Mouse (Mus musculus) ES-CJ7 (cell line): ENCODE data around the gene Kank1.

Experiments used
- DNase-seq: peaks from one replicate; pipeline ENCODE4 v3.0.0; 2011; ENCODE audit warnings: low read depth, low spot score

Kank1 gene

GRCm38 (mm10) chr19:25366620-25367019, 129.8 kb downstream of the Kank1 start:
- DNase-seq, result no peak

GRCm38 (mm10) chr19:25370428-25370827, 133.7 kb downstream of the Kank1 start:
- no peak for DNase-seq

- DNase-seq, result no peak
Measured at GRCm38 (mm10) chr19:25372794-25373193, 136.0 kb downstream of the Kank1 start.

- DNase-seq, result peak; percentile 24
Measured at GRCm38 (mm10) chr19:25373594-25373993, 136.8 kb downstream of the Kank1 start.

GRCm38 (mm10) chr19:25374191-25374590, 137.4 kb downstream of the Kank1 start:
- DNase-seq, result no peak

- peak; percentile 64 for DNase-seq
Measured at GRCm38 (mm10) chr19:25374926-25375325, 138.2 kb downstream of the Kank1 start.

GRCm38 (mm10) chr19:25376871-25377270, 140.1 kb downstream of the Kank1 start:
- DNase-seq, result no peak

- DNase-seq, result no peak
Measured at GRCm38 (mm10) chr19:25380675-25381074, 143.9 kb downstream of the Kank1 start.

- DNase-seq, result no peak
Measured at GRCm38 (mm10) chr19:25381972-25382371, 145.2 kb downstream of the Kank1 start.

GRCm38 (mm10) chr19:25382494-25382893, 145.7 kb downstream of the Kank1 start:
- DNase-seq, result no peak

GRCm38 (mm10) chr19:25383386-25384146, 146.8 kb downstream of the Kank1 start:
- DNase-seq, result no peak

- no peak for DNase-seq
Measured at GRCm38 (mm10) chr19:25385981-25386380, 149.2 kb downstream of the Kank1 start.

- no peak for DNase-seq
Measured at GRCm38 (mm10) chr19:25386679-25387470, 150.1 kb downstream of the Kank1 start.

- DNase-seq, result no peak
Measured at GRCm38 (mm10) chr19:25387902-25388301, 151.1 kb downstream of the Kank1 start.

GRCm38 (mm10) chr19:25392135-25392534, 155.4 kb downstream of the Kank1 start:
- DNase-seq, result peak; percentile 57

- no peak for DNase-seq
Measured at GRCm38 (mm10) chr19:25395035-25395434, 158.3 kb downstream of the Kank1 start.

- DNase-seq, result no peak
Measured at GRCm38 (mm10) chr19:25396709-25397266, 160.0 kb downstream of the Kank1 start.

- DNase-seq, result no peak
Measured at GRCm38 (mm10) chr19:25399511-25400211, 162.9 kb downstream of the Kank1 start.

- peak; percentile 51 for DNase-seq
Measured at GRCm38 (mm10) chr19:25400212-25400913, 163.6 kb downstream of the Kank1 start.

GRCm38 (mm10) chr19:25401521-25401920, 164.7 kb downstream of the Kank1 start:
- no peak for DNase-seq

- no peak for DNase-seq
Measured at GRCm38 (mm10) chr19:25404163-25404562, 167.4 kb downstream of the Kank1 start.
